Comparison of ENCODE assay signal across 8 mouse cellular contexts in genomic region chr12:28831066-28831733, GRCm38 (mm10).
DNase-seq lines count a peak whose midpoint lies in the region; ATAC-seq lines count a peak whose summit lies in the region.

No protein-coding gene starts in this region.

- H3K4me1 ChIP-seq in midbrain, embryonic 11.5 days (ENCODE audit: control insufficient read depth, insufficient read depth, low read length), result 0 out of 2 replicates have a peak, but pooled peaks cover 2% of the 10 kb centered on the region

- H3K9me3 ChIP-seq in midbrain, embryonic 11.5 days (ENCODE audit: control insufficient read depth, low read length), result no peaks in the 10 kb centered on the region

- no peak overlapping the region for H3K4me2 ChIP-seq in midbrain, embryonic 11.5 days

- 48% methylated on average over 7 of the region's 7 CpGs for WGBS in midbrain, embryonic 11.5 days

- H3K36me3 ChIP-seq in midbrain, embryonic 11.5 days (ENCODE audit: control insufficient read depth, insufficient read depth, low read length), result no peaks in the 10 kb centered on the region

- H3K27ac ChIP-seq in midbrain, embryonic 11.5 days (ENCODE audit: low read depth, low read length), result no peak overlapping the region

- peak; percentile 44 for DNase-seq in cerebellum, adult 11-12 months
- DNase-seq in cerebellum, postnatal 4 days (ENCODE audit: low spot score in 2 of 2), result no peak
- peak; percentile 70 for DNase-seq in Muller cell, postnatal 12 days (ENCODE audit: inconsistent ontology term)
- DNase-seq in cerebellum, postnatal 25 days, result peak; percentile 35 to 63
- DNase-seq in heart, postnatal 10 days, result peak; percentile 73 to 78
- DNase-seq in layer of hippocampus, adult 8-10 months (ENCODE audit: low spot score in 2 of 2), result peak; percentile 63 to 74
- peak; percentile 83 for DNase-seq in midbrain, embryonic 11.5 days (ENCODE audit: low spot score, missing footprints)
- DNase-seq in testis, postnatal 14 days (ENCODE audit: low spot score), result peak; percentile 53

- no peak overlapping the region for H3K4me3 ChIP-seq in midbrain, embryonic 11.5 days (ENCODE audit: low read depth, low read length)

- no peaks in the 10 kb centered on the region for H3K27me3 ChIP-seq in midbrain, embryonic 11.5 days (ENCODE audit: control insufficient read depth, insufficient read depth, low read length)

- ATAC-seq in midbrain, embryonic 11.5 days (ENCODE audit: low FRiP score), result 0 out of 2 replicates have a peak, but pooled peaks have one; percentile 30

- H3K9ac ChIP-seq in midbrain, embryonic 11.5 days (ENCODE audit: low read length), result no peak overlapping the region

- intact Hi-C loops in heart, postnatal 10 days (cut with DNase I), result loop anchor here (5.0 kb wide), 2 partner anchors 129 to 244 kb away; no protein-coding TSS in a partner anchor

Comparison
In these comparisons a context has a peak if more than half of its experiments do, and no peak if none do; other contexts are left out.
1. DNase-seq: peak in cerebellum, adult 11-12 months (single experiment), Muller cell, postnatal 12 days (single experiment), cerebellum, postnatal 25 days (2 of 2), heart, postnatal 10 days (2 of 2), layer of hippocampus, adult 8-10 months (2 of 2), midbrain, embryonic 11.5 days (single experiment) and testis, postnatal 14 days (single experiment); none in cerebellum, postnatal 4 days (0 of 2).